Mouse (Mus musculus) heart, postnatal 0 days (tissue): Measurements from ENCODE around the gene Arl4a.

ENCODE experiments used
- CTCF ChIP-seq: IDR thresholded peaks from 2 replicates; pipeline ENCODE4 v1.5.1; 2016; ENCODE audit warnings: antibody characterized with exemption, control low read depth, low read depth
- EP300 ChIP-seq: IDR thresholded peaks from 2 replicates; pipeline ENCODE4 v1.6.1; 2016; ENCODE audit warnings: antibody characterized with exemption, low read depth

DNA sequence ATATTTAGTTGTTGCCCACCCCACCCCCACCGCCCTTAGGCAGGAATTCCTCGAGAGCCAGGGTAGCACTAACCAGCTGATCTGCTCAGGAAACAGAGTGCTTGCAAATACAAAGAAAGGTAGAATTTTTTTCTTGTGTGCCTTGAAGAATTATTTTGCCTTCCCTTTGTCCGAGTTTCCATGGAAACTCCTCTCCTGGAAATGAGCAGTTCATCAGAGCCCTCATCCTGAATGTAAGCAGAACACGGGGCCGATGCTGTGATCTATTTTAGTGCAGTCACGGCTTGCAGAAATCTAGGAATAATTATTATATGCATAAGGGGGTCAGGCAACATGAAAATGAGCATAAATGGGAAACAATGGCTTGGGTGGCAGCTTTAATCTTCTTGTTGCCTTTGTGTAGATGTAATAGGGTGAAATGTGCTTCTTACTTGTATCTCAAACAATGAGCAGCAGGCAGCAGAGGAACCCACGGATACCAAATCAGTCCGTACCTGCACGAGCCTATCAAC, 61.9 kb downstream of the Arl4a start:
- TF ChIP-seq CTCF (no peak), EP300 (no peak)
